In the genomic region with DNA sequence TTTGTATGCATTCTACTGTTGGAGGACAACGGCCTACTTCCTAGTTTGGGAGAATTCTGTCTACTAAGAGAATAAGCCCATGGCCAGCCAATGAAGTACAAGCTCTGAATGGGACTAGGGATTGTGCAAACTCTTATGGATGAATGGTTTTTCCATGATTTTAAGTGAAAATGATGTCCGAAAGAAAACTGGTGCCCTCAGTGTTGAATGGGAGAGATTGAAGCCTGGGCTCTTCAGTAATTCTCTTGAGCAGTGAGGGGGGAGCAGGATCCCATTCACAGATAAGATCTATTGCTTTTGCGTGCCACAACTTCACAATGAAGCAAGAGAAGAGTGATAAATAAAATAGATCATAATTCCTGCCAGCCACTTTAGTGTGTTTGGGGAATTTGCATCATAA, we compare ENCODE assay signal across 25 mouse cellular contexts.
"Had no signal": no experiment of that assay in that cellular context is flagged by ENCODE, and none has a peak within 500 bp of the region (broad histone marks: within the 10 kb centered on the region; RNA-seq: fewer than 3 reads in every experiment).

No protein-coding gene starts in this region.

- H3K4me1 ChIP-seq: heart, embryonic 13.5 days; heart, embryonic 15.5 days; hindbrain, embryonic 13.5 days; hindbrain, embryonic 15.5 days; kidney, embryonic 15.5 days; limb, embryonic 10.5 days; limb, embryonic 12.5 days had no signal

- H3K9me3 ChIP-seq: heart, embryonic 13.5 days; heart, embryonic 15.5 days; hindbrain, embryonic 13.5 days; hindbrain, embryonic 15.5 days; kidney, embryonic 15.5 days; limb, embryonic 10.5 days; limb, embryonic 12.5 days had no signal

- H3K36me3 ChIP-seq: heart, embryonic 13.5 days; heart, embryonic 15.5 days; hindbrain, embryonic 13.5 days; hindbrain, embryonic 15.5 days; kidney, embryonic 15.5 days; limb, embryonic 10.5 days; limb, embryonic 12.5 days had no signal

- H3K4me2 ChIP-seq: heart, embryonic 11.5 days; heart, embryonic 13.5 days; heart, embryonic 15.5 days; hindbrain, embryonic 13.5 days; hindbrain, embryonic 15.5 days; kidney, embryonic 15.5 days; limb, embryonic 12.5 days had no signal

- H3K4me3 ChIP-seq: heart, adult 2 months; heart, embryonic 13.5 days; heart, embryonic 15.5 days; hindbrain, embryonic 13.5 days; hindbrain, embryonic 15.5 days; kidney, embryonic 15.5 days; left cerebral cortex, adult 2 months; limb, embryonic 10.5 days; limb, embryonic 12.5 days had no signal

- ATAC-seq: hindbrain, postnatal 0 days; intestine, embryonic 16.5 days had no signal

- H3K27ac ChIP-seq: heart, adult 2 months; heart, embryonic 13.5 days; heart, embryonic 15.5 days; hindbrain, embryonic 13.5 days; hindbrain, embryonic 15.5 days; hindbrain, postnatal 0 days; kidney, embryonic 15.5 days; kidney, postnatal 0 days; left cerebral cortex, adult 2 months; limb, embryonic 10.5 days; limb, embryonic 12.5 days had no signal

- H3K9ac ChIP-seq: heart, embryonic 13.5 days; heart, embryonic 15.5 days; hindbrain, embryonic 13.5 days; hindbrain, embryonic 15.5 days; kidney, embryonic 15.5 days; limb, embryonic 12.5 days had no signal

- H3K27me3 ChIP-seq: heart, embryonic 13.5 days; heart, embryonic 15.5 days; hindbrain, embryonic 13.5 days; hindbrain, embryonic 15.5 days; kidney, embryonic 15.5 days; limb, embryonic 12.5 days had no signal

- DNase-seq: gastrocnemius, postnatal 14 days; gastrocnemius, postnatal 36 days; heart, adult 11 months; heart, adult 2 months; heart, postnatal 14 days; heart, postnatal 36 days; kidney, adult 11 months; kidney, adult 2 months; kidney, adult 9 months; kidney, postnatal 14 days; kidney, postnatal 36 days; layer of hippocampus, adult 9-11 months; liver had no signal
